Mouse (Mus musculus): ENCODE measurements at regions not wholly inside any gene's neighbourhood (a gene's known extent, or its start where the extent isn't known, plus 50 kb on each side); places are given as distances from the start of the nearest gene placed in this dataset.

- DNase-seq (ENCODE audit: low spot score): no peak
Observed at GRCm38 (mm10) chr3:149274987-149275386, 284.6 kb upstream of the Adgrl2 start.

DNA sequence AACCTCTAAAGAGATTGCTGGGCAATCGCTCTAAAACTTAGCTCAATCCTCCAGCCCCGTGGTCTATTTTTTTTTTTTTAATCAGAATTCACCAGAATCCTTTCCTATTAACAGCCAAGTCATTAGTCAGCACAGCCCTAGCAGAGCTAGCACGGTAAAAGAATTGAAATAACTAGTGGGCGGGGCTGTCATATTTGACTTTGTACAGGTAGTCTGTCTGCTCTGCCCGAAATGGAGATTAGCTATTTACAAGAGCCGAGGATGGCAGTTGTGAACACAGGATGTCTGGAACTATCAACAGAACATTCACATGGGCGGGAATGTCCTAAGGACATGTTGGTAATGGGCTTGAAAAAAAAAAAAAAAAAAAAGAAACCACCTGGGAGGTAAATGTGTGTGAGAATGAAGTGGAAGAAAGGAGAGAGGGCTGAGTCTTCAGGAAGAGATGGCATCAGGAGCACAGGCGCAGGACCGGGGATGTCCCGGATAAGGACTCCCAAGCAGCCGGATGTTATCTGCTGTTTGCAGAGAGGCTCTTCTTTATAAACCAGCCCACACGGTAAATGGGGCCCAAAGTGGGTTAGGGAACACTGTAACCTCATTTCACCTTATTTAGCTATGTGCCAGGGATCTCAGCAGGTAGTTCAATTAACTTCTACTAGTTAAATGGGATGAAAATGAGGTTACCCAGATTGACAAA, 283.8 kb upstream of the Adgrl2 start:
- no peak for DNase-seq (ENCODE audit: low spot score)

DNA sequence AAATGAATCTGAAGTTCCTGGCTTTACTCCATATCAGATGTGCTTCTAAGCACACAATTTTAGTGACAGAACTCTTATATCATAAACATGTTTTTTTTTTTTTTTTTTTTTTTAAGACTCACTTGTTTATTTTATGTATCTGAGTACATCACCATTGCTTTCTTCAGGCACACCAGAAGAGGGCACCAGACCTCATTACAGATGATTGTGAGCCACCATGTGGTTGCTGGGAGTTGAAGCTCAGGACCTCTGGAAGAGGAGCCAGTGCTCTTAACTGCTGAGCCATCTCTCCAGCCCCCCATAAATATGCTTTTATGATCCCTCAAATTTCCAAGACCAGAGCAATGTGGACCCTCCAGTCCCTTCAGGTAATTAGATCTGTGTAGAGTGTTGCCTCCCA, 280.1 kb upstream of the Adgrl2 start:
- DNase-seq (ENCODE audit: low spot score): no peak

GRCm38 (mm10) chr3:149262332-149262970, 272.1 kb upstream of the Adgrl2 start:
- DNase-seq (ENCODE audit: low spot score): no peak

GRCm38 (mm10) chr3:149261764-149262163, 271.4 kb upstream of the Adgrl2 start:
- no peak for DNase-seq (ENCODE audit: low spot score)

- no peak for DNase-seq (ENCODE audit: low spot score)
Observed at GRCm38 (mm10) chr3:149258826-149259225, 268.5 kb upstream of the Adgrl2 start.

- no peak for DNase-seq (ENCODE audit: low spot score)
Observed at GRCm38 (mm10) chr3:149256891-149257290, 266.5 kb upstream of the Adgrl2 start.

DNA sequence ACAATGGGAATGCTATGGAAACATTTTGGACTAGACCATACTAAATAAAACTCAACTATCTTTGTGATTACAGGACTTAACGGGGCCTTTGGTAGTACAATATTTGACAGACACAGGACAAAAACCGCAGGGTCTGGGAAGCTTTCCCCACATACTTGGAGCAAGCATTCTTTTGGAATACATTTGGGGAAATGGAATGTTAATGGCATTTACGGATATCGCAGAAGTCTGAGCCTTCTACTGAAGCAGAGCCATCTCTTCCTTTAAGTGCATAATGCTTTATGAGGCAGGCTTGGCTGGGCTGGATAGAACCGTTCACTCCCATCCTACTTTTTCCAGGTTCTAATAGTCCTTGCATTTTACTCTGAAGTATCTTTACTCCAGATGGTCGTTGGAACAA, 262.7 kb upstream of the Adgrl2 start:
- DNase-seq (ENCODE audit: low spot score): no peak

DNA sequence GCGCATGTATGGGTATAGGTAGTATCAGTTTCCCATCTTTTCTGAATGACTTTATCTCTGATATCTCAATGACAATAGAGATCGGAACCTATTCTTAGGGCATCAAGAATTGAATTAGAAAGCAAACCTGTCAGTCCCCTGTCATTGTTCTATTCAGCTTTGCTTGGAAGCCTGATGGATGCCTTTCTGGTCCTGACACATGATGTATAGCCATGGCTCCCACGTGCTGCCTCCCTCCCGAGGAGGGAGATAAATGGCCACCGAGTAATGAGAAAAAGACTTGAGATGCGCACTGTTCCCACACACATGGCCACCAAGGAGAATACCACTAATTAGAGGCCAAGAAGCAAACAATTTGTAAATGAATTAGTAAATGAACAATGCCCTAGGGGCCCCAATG, 261.8 kb upstream of the Adgrl2 start:
- DNase-seq (ENCODE audit: low spot score): no peak

DNA sequence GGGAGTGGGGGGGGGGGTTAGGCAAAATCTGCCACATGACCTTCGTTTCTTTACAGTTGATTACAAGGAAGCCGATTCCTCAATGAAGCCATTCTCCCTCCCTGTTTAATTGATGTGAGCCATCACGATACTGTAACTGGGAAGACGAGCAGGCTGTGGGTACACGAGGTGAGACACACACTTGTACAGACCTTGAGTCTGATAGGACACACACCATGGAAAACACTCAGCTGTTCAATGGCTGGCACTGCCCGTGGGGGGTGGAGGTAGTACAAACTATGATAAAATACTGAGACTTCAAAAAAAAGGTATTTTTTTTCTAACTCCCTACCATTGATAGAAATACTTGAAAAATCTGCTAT, 257.3 kb upstream of the Adgrl2 start:
- DNase-seq (ENCODE audit: low spot score): no peak

- DNase-seq (ENCODE audit: low spot score): peak; percentile 53
Observed at GRCm38 (mm10) chr3:149246935-149247625, 256.7 kb upstream of the Adgrl2 start.

GRCm38 (mm10) chr3:149239664-149240063, 249.3 kb upstream of the Adgrl2 start:
- DNase-seq (ENCODE audit: low spot score): no peak

DNA sequence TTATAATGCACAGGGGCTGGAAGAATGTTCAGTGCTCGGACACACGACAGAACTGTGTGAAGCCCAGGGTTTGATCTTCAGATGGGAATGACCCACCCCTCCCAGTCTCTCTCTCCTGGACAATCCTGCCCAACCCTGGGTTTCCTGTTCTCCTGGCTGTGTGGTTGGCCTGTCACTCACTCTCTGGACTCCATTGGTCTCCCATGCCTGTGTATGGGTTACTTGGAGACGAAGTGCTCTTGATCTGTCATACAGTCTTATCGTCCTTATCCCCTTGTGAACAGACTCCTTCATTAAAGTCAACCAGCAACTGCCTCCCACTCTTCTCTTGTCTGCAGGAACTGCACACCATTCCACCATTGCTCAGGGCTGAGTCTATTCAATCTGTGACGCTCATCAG, 247.7 kb upstream of the Adgrl2 start:
- no peak for DNase-seq (ENCODE audit: low spot score)

DNA sequence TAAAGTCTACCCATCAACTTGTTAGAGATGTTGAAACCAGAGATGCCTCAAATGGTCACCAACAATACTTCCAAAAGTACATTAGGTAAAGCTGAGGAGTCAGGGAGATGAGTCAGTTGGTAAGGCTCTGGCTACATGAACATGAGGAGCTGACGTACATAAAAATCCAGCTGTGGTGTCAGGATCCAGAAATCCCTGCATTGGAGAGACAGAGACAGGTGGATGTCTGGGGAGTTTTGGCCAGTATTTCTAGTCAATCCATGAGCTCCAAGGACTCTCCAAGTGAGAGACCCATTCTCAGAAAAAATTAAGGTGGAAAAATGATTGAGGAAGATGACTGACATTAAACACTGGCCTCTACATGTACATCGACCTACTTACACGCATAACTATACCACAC, 244.8 kb upstream of the Adgrl2 start:
- DNase-seq (ENCODE audit: low spot score): no peak

DNA sequence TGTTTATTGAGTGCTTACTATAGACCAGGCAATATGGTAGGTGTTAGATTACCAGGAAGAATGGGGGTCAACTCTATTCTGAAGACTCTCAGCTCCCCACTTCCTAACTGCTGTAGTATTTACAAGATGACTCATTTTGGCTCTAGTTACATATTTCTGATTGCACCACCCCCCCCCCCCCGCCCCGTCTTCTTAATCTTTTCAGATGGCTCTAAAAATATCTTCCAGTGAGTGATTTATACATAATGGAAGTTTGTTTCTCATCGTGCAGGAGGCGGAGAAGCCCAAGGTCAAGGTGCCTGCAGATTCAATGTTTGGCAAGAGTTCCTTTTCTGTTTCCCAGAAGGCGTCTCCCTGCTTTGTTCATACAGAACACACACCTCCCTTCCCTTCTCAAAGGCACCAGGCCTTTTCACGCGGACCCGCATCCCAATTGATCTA, 243.4 kb upstream of the Adgrl2 start:
- DNase-seq (ENCODE audit: low spot score): no peak

- no peak for DNase-seq (ENCODE audit: low spot score)
Observed at GRCm38 (mm10) chr3:149233191-149233641, 242.9 kb upstream of the Adgrl2 start.

DNA sequence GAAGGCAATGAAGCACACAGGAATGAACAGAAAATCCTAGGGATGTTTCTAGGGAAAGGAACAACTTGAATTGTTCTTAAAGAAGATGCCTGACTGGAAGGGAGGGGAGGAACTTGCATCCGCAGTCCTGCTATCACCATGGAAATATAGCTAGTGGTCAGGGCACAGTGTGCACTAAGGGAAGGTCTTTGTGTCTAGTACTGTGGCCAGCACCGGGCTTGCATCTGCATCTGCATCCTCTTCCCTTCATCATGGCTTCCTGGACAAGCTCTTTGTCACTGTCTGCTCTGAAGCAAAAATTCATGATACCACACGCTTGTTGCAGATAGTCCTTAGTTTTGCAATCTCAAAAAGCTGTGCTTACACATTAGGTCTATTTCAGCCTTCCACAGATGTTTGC, 241.0 kb upstream of the Adgrl2 start:
- DNase-seq (ENCODE audit: low spot score): no peak

- DNase-seq (ENCODE audit: low spot score): no peak
Observed at GRCm38 (mm10) chr3:149227556-149227955, 237.2 kb upstream of the Adgrl2 start.

DNA sequence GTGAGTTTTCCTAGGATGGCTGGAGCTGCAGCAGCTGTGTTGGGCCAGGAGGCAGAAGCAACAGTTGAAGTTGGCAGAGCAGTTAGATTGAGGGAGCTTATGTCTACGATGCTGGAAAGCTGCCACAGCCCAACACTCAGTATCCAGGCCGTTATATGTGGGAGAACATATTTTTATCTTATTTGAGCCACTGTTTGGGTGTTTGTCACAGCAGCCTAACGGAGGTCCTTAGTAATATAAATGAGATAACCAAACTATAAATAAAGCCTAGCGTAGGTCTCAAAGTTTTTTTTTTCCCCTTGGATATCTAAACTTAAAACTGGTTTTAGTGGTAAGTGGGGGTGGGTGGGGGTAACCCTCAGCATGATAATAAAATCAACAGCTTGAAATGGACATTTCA, 236.4 kb upstream of the Adgrl2 start:
- no peak for DNase-seq (ENCODE audit: low spot score)

DNA sequence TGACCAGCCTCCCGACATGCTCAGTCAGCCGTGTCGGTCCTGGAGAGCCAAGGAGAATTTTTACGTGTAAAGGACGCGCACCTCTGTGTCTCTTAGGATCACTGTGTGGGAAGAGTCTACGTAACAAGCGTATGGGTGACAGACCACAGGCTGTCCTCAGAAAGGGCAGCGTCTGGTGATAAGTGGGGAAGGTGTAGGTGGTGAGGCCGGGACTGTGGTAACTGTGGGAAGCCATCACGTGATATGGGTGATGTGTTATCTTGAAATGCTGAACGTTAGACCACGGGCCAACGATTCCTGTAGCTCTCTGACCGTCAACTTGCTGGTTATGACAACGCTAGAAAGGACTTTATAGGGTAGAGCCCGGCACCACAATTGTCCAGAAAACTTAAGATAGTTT, 235.3 kb upstream of the Adgrl2 start:
- DNase-seq (ENCODE audit: low spot score): no peak

GRCm38 (mm10) chr3:149224271-149224670, 233.9 kb upstream of the Adgrl2 start:
- no peak for DNase-seq (ENCODE audit: low spot score)

DNA sequence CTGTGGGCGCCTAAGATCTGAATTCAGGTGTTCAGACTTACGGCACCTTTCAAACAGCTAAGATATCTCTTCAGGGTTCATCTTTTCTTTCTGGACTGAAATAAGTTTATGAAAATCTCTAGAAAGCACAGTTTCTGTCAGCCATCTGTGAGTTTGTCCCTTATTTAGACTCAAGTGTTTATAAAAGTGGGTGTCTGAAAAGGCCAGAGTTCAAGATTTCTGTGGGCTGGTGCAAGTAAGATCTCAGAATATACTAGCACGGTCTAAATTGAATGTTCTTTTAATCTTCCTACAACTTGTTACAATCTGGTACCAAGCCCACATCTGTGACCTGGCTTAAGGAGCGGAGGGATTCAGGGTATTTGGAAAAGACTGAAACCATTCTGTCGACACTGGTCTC, 233.4 kb upstream of the Adgrl2 start:
- DNase-seq (ENCODE audit: low spot score): no peak

GRCm38 (mm10) chr3:149220958-149221357, 230.6 kb upstream of the Adgrl2 start:
- DNase-seq (ENCODE audit: low spot score): no peak

Data from testis, postnatal 10 days (tissue).